Comparison of ENCODE assay signal across 10 mouse cellular contexts in the genomic region with DNA sequence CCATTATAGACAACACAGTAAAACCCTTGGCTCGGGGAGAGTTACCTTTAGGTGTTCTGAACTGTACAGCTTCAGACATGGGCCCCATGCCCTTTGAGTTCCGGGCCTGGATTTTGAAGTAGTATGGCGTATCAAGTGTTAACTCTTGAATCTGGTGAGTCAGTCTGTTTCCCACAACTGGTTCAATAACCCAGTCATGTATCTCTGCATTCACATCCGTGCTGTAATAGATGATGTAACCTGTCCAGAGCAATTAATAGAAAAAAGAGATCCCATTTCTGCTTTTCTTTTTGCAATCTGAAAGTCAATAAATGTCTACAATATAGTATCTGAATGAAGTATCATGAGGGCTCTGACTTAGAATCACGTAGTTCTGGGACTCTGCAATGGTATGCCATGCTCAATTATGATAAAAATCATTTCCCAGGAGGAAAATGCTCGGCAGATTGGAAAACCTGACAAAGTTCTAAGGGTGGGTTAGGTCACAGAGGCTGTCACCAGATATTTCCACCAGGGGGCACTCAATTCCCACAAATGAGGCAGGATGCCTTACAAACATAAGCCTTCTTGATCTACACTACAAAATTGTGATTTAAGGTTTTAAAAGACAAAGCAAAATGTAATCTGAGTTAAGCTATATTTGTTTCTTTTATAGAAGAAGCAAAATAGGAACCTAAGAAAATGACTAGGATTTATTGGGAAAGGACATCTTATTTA.
A peak's percentile ranks its signal among the peaks of the same experiment; 100 is the strongest.
DNase-seq lines count a peak whose midpoint lies in the region; ATAC-seq and TF ChIP-seq lines count a peak whose summit lies in the region.
"Had no signal": no experiment of that assay in that cellular context is flagged by ENCODE, and none has a peak within 500 bp of the region (broad histone marks: within the 10 kb centered on the region; RNA-seq: fewer than 3 reads in every experiment).

No protein-coding gene starts in this region.

- TF ChIP-seq CTCF in E14TG2a.4 (conservative IDR thresholded peaks at IDR 0.05; ENCODE audit: low read length) = peak; percentile 61
- no peak for TF ChIP-seq CTCF in bone marrow macrophage, adult 2 months (IDR thresholded peaks at IDR 0.05; ENCODE audit: low read depth, low read length)

- WGBS in intestine, embryonic 14.5 days = 69% methylated on average over 6 of the region's 6 CpGs
- 69% methylated on average over 6 of the region's 6 CpGs for WGBS in intestine, embryonic 15.5 days

- H3K9me3 ChIP-seq in intestine, embryonic 14.5 days (ENCODE audit: control insufficient read depth, low read length) = no peaks in the 10 kb centered on the region
- no peaks in the 10 kb centered on the region for H3K9me3 ChIP-seq in intestine, embryonic 15.5 days
- H3K9me3 ChIP-seq in E14TG2a.4 (ENCODE audit: low read length) = no peaks in the 10 kb centered on the region
- H3K9me3 ChIP-seq: embryonic facial prominence, embryonic 15.5 days; lung, embryonic 15.5 days had no signal

- H3K27ac ChIP-seq in intestine, embryonic 14.5 days (ENCODE audit: low read depth) = no peak overlapping the region
- H3K27ac ChIP-seq in intestine, embryonic 15.5 days = no peak overlapping the region
- H3K27ac ChIP-seq in bone marrow macrophage, adult 2 months (ENCODE audit: insufficient read depth, low read depth, low read length) = peak overlapping the region; percentile 29
- H3K27ac ChIP-seq: embryonic facial prominence, embryonic 15.5 days; lung, embryonic 15.5 days had no signal

- ATAC-seq in intestine, embryonic 14.5 days (replicated peaks; ENCODE audit: low FRiP score, low TSS enrichment, low read depth) = no peak
- ATAC-seq in intestine, embryonic 15.5 days = no peak

- no peaks in the 10 kb centered on the region for H3K4me1 ChIP-seq in intestine, embryonic 14.5 days (replicated peaks; ENCODE audit: control insufficient read depth, insufficient read depth, low read length)
- no peaks in the 10 kb centered on the region for H3K4me1 ChIP-seq in intestine, embryonic 15.5 days (replicated peaks)
- H3K4me1 ChIP-seq in E14TG2a.4 (replicated peaks; ENCODE audit: low read depth, low read length) = no peaks in the 10 kb centered on the region
- H3K4me1 ChIP-seq in bone marrow macrophage, adult 2 months (ENCODE audit: control insufficient read depth, insufficient read depth, low read length) = peaks cover 14% of the 10 kb centered on the region
- H3K4me1 ChIP-seq: embryonic facial prominence, embryonic 15.5 days; lung, embryonic 15.5 days had no signal

- TF ChIP-seq POLR2A in bone marrow macrophage, adult 2 months (IDR thresholded peaks at IDR 0.05; ENCODE audit: borderline replicate concordance, low read depth, low read length) = no peak

- peak; percentile 73 for DNase-seq in intestine, embryonic 14.5 days (ENCODE audit: low spot score)
- peak; percentile 23 for DNase-seq in fibroblast of lung, adult 2 months (ENCODE audit: low read depth)
- peak; percentile 41 to 71 for DNase-seq in kidney, postnatal 36 days
- peak; percentile 68 for DNase-seq in lung, postnatal 10 days
- DNase-seq in thymus, postnatal 14 days = peak; percentile 51

- H3K36me3 ChIP-seq in intestine, embryonic 14.5 days (ENCODE audit: control insufficient read depth, insufficient read depth, low read length) = peaks cover 61% of the 10 kb centered on the region
- H3K36me3 ChIP-seq in intestine, embryonic 15.5 days = peaks cover 3% of the 10 kb centered on the region; the same call in 1 of the 2 replicates
- peaks cover 32% of the 10 kb centered on the region for H3K36me3 ChIP-seq in E14TG2a.4 (ENCODE audit: insufficient read depth, low read length)

- no peak overlapping the region for H3K9ac ChIP-seq in intestine, embryonic 14.5 days (ENCODE audit: low read length)
- H3K9ac ChIP-seq in intestine, embryonic 15.5 days = no peak overlapping the region
- H3K9ac ChIP-seq: embryonic facial prominence, embryonic 15.5 days; lung, embryonic 15.5 days had no signal

- no peak overlapping the region for H3K4me3 ChIP-seq in intestine, embryonic 14.5 days (ENCODE audit: low read depth, low read length)
- H3K4me3 ChIP-seq in intestine, embryonic 15.5 days (replicated peaks) = no peak overlapping the region
- no peak overlapping the region for H3K4me3 ChIP-seq in E14TG2a.4 (replicated peaks; ENCODE audit: low read length)
- no peak overlapping the region for H3K4me3 ChIP-seq in bone marrow macrophage, adult 2 months (ENCODE audit: insufficient read depth, low read length)
- H3K4me3 ChIP-seq: embryonic facial prominence, embryonic 15.5 days; lung, embryonic 15.5 days had no signal

- H3K27me3 ChIP-seq in intestine, embryonic 14.5 days (replicated peaks; ENCODE audit: control insufficient read depth, insufficient read depth, low read length) = no peaks in the 10 kb centered on the region
- no peaks in the 10 kb centered on the region for H3K27me3 ChIP-seq in intestine, embryonic 15.5 days (replicated peaks)
- no peaks in the 10 kb centered on the region for H3K27me3 ChIP-seq in E14TG2a.4 (ENCODE audit: insufficient read depth, low read length)
- H3K27me3 ChIP-seq: embryonic facial prominence, embryonic 15.5 days; lung, embryonic 15.5 days had no signal

- H3K4me2 ChIP-seq in intestine, embryonic 14.5 days (ENCODE audit: low read length) = no peak overlapping the region
- H3K4me2 ChIP-seq in intestine, embryonic 15.5 days (replicated peaks) = no peak overlapping the region
- H3K4me2 ChIP-seq: embryonic facial prominence, embryonic 15.5 days; lung, embryonic 15.5 days had no signal

Comparison
In these comparisons a context has a peak if more than half of its experiments do, and no peak if none do; other contexts are left out.
1. DNase-seq: peak in every context shown above with its lines; median percentile 73 in intestine, embryonic 14.5 days; 68 in lung, postnatal 10 days; 56 in kidney, postnatal 36 days; 51 in thymus, postnatal 14 days; 23 in fibroblast of lung, adult 2 months.